Mouse (Mus musculus) R1 (cell line): Measurements from ENCODE around the gene Cdk5.

Experiments used
- DNase-seq: peaks from one replicate; pipeline ENCODE4 v3.0.0-alpha.2; 2018; ENCODE audit warnings: low read depth, low spot score

The Cdk5 gene

DNA sequence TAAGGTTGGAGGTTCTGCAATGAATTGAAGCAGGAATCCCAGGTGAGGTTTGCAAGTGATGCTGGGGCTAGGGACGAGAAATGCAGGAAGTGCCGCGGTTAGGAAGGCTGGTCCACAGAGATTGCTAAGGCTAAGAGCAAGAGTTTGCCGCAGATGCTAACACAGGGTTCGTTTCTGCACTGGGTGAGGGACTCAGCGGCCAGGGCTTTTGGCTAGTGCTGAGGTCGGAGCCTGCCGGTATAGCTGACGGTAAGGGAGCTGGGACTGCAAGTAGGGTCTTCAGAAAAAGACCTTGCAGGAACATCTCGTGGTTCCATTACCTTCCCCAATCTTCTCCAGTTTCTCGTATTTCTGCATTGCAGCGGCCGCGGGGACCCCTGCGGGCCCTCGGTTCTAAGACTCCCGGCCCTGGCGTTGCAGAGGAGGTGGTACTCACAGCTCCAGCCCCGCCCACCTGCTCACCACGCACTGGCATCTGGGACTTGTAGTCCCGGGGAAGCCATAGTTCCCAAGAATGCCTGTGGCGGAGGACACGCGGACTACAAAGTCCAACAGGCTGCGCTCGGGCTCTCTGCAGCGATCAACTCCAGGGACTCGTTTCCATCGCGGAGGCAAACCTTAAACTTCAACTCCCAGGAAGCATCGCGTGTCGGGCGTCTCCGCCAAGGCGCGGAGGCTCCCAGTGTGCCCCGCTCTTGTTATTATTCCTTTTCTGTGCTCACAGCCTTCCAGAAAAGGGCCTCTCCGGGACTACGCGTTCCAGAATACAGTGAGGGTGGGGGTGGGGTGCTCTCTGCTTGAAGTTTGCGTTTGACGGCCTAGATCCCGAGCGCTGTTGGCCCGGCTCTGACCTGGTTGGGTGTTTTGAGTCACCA, at the start of gene Cdk5, which contains the start of gene Slc4a2:
Gene Cdk5, minus strand, starts transcription at position 402 of the 875 bp plus-strand sequence.
Gene Slc4a2, plus strand, starts transcription at position 709 of the 875 bp plus-strand sequence.
- peak; percentile 100 for DNase-seq

DNA sequence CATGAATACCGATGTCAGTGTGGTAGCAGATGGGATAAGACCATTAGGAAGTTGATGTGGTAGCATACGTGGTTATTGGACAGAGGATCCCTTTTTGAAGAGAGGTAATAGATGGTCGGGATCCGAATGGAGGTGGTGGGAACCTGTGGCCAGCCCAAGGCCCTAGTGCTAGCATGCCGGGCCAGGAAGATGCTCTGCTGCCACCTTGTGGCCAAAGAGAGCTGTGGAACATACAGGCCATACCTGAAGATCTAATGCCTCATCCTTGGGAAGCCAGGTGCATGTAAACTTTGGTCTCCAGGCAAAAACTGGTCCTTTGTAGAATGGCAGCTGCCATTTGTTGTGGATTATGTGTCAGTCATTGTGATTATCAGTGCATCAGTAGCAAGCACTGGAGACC, 47.3 kb upstream of the Cdk5 start:
- peak; percentile 84 for DNase-seq

GRCm38 (mm10) chr5:24466762-24467161, 43.4 kb upstream of the Cdk5 start:
- no peak for DNase-seq

DNA sequence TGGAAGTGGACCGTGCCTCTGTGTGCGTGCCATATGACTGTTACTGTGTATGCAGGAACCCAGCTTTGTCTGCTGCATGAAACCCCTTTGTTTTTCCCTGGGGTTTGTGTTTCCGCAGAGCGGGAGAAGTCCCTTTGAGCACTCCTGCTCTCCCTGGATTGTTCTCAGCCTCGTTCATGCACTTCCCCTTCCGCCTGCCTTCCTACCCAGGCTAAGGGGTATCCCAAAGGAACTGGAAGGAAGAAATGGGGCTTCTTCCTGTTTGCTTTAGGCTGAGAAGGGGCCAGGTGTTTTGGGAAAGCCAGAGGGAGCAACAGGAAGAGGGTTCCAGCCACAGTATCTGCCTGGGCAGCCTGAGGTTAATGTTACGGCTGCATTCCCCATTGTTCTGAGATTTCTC, 32.3 kb upstream of the Cdk5 start:
- no peak for DNase-seq

- DNase-seq = peak; percentile 69
Measured at GRCm38 (mm10) chr5:24455076-24455475, 31.7 kb upstream of the Cdk5 start.

GRCm38 (mm10) chr5:24453985-24454303, 30.6 kb upstream of the Cdk5 start:
- no peak for DNase-seq

DNA sequence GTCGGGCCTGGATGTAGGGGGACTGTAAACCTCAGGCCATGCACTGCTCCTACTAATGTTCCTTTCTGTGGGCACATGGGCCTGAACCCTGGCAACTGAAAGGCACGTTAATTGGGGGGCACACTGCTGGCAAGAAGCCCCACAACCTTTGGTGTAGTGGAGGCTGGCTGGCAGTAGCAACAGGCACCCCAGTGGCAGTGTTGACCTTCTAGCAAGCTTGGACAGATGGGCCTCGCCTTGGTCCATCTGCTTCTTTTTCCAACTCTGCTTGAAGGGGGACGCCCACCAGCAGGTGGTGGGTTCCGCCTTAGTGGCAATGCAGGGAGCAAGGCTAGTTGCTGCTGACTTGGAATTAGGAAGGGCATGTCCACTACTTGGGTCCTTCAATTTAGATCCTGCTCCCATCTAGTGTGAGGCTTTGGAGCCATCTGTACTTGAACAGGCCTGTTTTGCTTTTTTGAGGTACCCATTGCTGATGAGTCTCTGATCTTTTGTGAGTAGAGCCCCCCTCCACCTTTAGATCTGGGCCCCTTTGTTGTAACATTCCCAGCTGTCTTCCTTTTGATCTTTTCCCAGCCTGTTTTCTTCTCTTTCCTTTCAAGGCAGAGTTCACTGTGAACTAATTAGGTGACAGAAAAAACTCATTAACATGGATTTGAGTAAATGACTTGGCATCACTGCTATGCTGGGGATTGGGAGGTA, 30.1 kb upstream of the Cdk5 start:
- DNase-seq = no peak

DNA sequence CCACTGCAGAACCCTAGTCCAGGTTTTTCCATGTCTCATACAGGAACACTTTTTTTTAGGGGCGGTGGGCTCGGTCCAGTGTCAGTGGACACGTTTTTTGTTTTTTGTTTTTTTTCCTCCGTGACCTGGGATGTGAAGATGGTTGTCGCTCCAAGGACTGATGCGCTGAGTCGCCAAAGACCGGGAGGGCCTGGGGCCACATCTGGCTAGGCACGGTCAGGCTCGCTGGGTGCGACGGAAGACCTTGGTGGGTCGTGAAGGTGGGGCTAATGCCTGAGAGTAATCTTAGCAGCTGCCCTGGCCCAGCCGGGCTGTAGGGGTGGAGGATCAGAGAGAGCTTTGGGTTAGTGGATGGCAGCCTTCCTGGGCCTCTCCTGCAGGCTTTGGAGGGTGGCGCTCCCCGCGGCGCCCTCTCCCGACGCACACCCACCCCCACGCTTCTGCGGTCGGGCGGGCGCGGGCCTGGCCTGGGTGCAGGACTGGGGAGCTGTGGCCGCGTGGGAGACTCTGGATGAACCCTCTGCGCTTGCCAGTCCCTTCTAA, 29.4 kb upstream of the Cdk5 start:
- DNase-seq = no peak

DNA sequence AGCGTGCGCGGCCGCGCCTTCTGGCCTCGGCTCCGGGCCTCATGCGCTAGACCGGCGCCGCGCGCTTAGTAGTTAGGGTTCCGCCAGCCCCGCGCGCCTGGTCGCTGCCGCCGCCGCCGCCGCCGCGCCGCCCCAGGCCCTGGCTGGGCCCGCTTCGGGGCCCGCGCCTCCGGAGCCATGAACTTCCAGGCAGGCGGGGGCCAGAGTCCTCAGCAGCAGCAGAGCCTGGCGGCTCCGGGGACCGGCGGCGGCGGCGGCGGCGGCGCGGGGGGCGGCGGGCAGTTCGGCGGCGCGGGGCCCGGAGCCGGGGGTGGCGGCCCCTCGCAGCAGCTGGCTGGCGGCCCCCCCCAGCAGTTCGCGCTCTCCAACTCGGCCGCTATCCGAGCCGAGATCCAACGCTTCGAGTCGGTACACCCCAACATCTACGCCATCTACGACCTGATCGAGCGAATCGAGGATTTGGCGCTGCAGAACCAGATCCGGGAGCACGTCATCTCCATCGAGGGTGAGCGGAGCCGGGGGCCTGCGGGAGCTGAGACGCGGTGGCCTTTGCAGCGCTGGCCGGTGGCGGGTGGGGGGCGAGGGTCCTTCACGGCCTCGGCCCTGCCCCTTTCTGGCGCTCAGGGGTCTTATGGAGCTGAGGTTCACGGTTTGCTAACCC, 28.8 kb upstream of the Cdk5 start, which contains the start of gene Agap3:
Gene Agap3, plus strand, starts transcription at position 148 of the 661 bp plus-strand sequence.
- DNase-seq = no peak

DNA sequence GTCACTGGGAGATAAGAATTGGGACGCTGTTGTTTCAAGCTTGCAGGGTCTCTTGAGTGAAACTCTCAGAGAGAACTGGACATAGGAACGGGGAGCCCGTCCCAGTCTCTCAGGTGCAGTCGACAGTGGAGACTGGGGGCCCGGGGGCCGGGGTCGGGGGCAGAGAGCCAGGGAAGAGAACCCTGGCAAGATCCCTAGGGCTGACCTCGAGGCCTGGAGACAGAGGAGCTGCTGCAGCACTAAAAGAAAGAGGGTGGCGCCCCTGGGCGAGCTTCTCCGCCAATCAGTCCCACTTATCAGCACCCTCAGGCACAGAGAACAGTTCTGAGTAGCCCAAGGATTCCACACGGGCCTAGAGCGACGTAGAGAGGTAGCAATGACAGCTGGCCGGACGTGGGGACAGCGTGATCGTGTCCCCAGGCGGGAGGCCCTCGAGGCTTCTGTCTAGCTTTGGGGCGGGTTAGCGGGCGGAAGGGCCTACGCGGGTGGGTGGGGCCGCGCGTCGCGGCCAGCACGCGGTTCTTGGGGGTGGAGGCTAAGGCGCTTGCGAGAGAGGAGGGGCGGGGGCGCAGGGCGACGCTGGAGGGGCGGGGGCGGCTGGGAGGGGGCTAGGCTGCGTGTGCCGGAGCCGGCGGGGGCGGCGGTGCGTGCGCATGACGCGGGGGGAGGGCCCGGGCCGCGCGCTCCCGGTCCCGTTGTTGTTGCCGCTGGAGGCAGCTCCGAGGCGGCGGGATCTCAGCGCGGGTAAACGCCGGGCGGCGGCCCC, 28.1 kb upstream of the Cdk5 start:
- peak; percentile 88 for DNase-seq

- peak; percentile 96 for DNase-seq
Measured at GRCm38 (mm10) chr5:24447624-24448298, 24.4 kb upstream of the Cdk5 start, which contains the start of gene Tmub1. Gene Tmub1, minus strand, starts transcription at chr5:24447854.

DNA sequence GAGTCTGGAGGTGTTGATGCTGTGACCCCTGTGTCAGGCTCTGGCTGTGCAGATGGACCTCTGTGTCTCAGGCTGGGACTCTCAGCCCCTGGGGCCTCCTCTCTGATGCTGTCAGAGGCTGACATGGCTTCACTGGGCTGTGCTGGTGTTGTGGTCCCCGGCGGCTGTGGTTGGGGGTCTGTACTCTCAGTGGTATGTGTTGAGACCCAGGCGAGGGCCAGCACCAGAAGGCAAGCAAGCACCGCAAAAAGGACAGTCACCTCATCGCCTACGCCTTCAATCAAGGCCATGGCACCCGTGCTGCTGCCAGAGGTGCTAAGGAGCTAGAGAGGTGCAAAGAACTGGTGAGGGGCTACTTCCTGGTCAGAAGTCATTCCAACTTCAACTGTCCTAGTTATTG, 23.3 kb upstream of the Cdk5 start:
- DNase-seq = no peak

DNA sequence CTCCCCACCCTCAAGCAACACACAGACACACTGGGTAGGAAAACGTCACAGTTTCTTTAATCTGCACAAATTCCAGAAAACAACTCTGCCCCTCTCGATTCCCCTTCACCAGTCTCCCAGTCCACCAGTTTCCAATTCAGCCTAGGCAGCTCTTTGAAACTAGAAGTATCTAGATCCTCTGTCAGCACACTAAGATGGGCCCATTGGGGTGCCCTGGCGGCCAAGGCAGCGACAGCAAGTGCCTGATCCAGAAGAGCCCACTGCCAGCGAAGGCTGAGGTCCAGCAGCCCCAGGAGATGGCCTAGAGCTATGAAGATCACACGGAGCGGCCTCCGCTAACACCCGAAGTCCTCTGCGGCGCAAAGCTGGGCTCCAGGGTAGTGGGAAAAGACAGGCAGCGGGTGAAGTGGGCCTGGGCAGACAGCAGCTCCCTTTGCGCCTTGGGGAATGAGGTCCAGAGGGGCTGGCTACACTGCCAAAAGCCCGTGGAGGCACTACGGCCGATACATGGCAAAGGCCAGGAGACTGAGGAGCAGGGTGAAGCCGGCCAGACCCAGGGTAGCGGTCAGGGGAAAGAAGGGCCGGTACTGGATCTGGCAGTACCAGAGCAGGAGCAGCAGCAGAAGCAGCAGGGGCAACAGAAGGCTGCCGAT, 22.2 kb upstream of the Cdk5 start:
- DNase-seq = no peak

DNA sequence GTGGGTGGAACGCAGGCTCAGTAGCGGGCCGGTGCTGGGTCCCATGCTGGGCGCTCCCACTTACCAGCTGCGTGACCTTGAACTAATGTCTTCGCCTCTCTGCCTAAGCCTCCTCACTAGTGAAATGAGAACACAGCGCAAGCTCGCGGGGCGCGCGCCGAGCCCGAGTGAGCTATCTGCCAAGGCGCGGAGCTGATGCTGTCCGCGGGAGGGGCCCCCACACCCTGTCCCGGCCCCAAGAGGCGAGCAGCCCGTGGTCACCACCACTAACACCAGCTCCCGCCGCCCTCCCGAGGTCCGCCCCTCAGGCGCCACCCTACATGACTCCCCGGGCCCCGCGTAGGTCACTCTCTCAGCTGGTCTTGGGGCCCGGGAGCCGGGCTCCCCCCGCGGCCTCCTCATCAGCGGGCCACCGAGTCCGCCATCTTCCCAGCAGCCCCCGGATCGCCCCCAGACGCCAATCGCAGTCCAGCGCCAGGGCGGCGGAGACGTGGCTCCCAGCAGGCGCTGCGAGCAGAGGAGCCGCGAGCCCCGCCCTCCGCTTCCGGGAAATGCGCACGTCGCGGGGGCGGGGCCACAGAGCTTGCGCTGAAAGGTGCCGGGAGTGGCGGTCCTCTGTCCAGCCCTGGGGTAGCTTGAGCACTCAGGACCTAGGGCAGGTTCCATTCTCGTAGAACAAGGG, 21.6 kb upstream of the Cdk5 start, which contains the start of gene Fastk:
Gene Fastk, minus strand, starts transcription at position 542 of the 682 bp plus-strand sequence.
- DNase-seq = peak; percentile 93

GRCm38 (mm10) chr5:24443927-24444326, 20.6 kb upstream of the Cdk5 start:
- no peak for DNase-seq

- no peak for DNase-seq
Measured at GRCm38 (mm10) chr5:24443204-24443603, 19.9 kb upstream of the Cdk5 start.

DNA sequence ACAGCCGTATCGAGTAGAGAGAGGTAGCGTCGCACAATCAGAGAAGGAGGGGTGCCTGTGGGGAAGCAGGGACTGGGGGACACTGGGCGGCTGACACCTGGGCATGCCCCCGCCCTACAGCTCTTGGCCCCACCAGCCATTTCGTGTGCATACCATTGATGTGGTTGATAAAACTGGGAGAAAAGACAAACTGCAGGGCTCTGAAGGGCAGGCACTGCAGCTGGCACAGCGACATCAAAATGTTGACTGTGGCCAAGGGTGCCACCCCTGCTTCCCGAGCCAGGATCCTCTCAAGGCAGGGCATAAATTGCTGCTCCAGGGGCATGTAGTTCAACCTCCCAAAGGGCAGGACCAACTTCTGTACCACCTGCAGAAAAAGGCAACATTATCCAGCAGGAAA, 18.7 kb upstream of the Cdk5 start:
- DNase-seq = no peak

GRCm38 (mm10) chr5:24441187-24441586, 17.9 kb upstream of the Cdk5 start:
- DNase-seq = no peak

GRCm38 (mm10) chr5:24433993-24434392, 10.7 kb upstream of the Cdk5 start:
- no peak for DNase-seq
